Mouse (Mus musculus) heart, embryonic 11.5 days (tissue): ENCODE data around the gene Zfr2. TPM values are rescaled to one million over a fixed set of nuclear protein-coding genes. Genes with fewer than 3 reads are reported as not detected.

Source experiments
- ATAC-seq: fragments of 200-750 bp; cut with Nextera tagmentation; replicated peaks from 2 replicates; pipeline ENCODE4 v1.8.0; 2017; ENCODE audit warnings: moderate library complexity; ENCODE audit not compliant: insufficient number of reproducible peaks, low FRiP score, low TSS enrichment
- H3K27ac ChIP-seq: fragments of 300-500 bp; sonication (generic); 2 replicates; pipeline ENCODE4 v1.5.1; 2014; ENCODE audit warnings: mild to moderate bottlenecking, low read depth, low read length
- H3K27me3 ChIP-seq: fragments of 300-500 bp; sonication (generic); 2 replicates; pipeline ENCODE4 v1.6.1; 2014; ENCODE audit warnings: mild to moderate bottlenecking, low read length, mixed read lengths; ENCODE audit not compliant: control insufficient read depth, insufficient read depth
- H3K36me3 ChIP-seq: fragments of 300-500 bp; sonication (generic); 2 replicates; pipeline ENCODE4 v1.6.1; 2014; ENCODE audit warnings: mild to moderate bottlenecking, low read length, moderate library complexity, mixed read lengths; ENCODE audit not compliant: control insufficient read depth, insufficient read depth
- H3K4me1 ChIP-seq: fragments of 300-500 bp; sonication (generic); 2 replicates; pipeline ENCODE4 v1.6.1; 2014; ENCODE audit warnings: low read length; ENCODE audit not compliant: control insufficient read depth, insufficient read depth
- H3K4me2 ChIP-seq: fragments of 300-500 bp; sonication (generic); 2 replicates; pipeline ENCODE4 v1.6.1; 2014; ENCODE audit warnings: mild to moderate bottlenecking, moderate library complexity
- H3K4me3 ChIP-seq: fragments of 300-500 bp; sonication (generic); 2 replicates; pipeline ENCODE4 v1.5.1; 2014; ENCODE audit warnings: low read depth, low read length
- H3K9ac ChIP-seq: fragments of 300-500 bp; sonication (generic); 2 replicates; pipeline ENCODE4 v1.6.1; 2014; ENCODE audit warnings: mild to moderate bottlenecking, low read depth, low read length, moderate library complexity
- H3K9me3 ChIP-seq: fragments of 300-500 bp; sonication (generic); replicated peaks from 2 replicates; pipeline ENCODE4 v1.6.1; 2016; ENCODE audit warnings: low read length; ENCODE audit not compliant: control insufficient read depth
- WGBS: fragments of 180-500 bp; shearing (Covaris S2); extraction: QIAGEN DNeasy Blood & Tissue Kit; methylation state at CpG from one replicate; pipeline ENCODE4 v1.1.7; 2014; ENCODE audit not compliant: insufficient replicate concordance; 5-methylcytosine and 5-hydroxymethylcytosine counted together
- polyA plus RNA-seq: library from polyadenylated mRNA; unstranded; fragments of >200 nt; fragmentation: Nextera tagmentation; extraction: Ambion mirVana; gene quantifications from 2 replicates; pipeline ENCODE4 v1.2.1, GENCODE M21; 2014

Zfr2 gene
- polyA plus RNA-seq, 1 experiment from 2014 or later: 2.3 TPM

DNA sequence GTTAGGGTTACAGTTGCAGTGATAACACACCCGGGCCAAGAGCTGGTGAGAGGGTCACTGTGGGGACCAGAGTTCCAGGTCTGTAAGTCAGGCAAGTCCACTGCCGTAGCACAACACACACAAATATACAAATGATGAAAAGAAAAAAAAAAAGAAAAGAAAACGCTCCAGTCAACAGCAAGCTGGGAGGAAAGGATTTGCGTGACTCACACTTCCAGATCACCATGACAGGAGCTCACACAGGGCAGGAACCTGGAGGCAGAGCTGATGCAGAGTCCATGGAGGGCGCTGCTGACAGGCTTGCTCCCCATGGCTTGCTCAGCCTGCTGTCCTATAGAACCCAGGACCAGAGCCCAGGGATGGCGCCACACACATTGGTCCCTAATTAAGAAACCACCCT is 1.3 kb downstream of the Zfr2 start:
- Histone ChIP-seq H3K4me1 (peaks cover 13% of the 10 kb centered on the region; the same call in 1 of the 2 replicates), H3K27ac (no peak overlapping the region), H3K9ac (no peak overlapping the region), H3K9me3 (no peaks in the 10 kb centered on the region), H3K36me3 (no peaks in the 10 kb centered on the region), H3K4me3 (no peak overlapping the region), H3K27me3 (peaks cover 41% of the 10 kb centered on the region), H3K4me2 (no peak overlapping the region)
- 64% methylated on average over 6 of the region's 6 CpGs for WGBS
- ATAC-seq: no peak

GRCm38 (mm10) chr10:81236471-81237268 is 3.7 kb downstream of the Zfr2 start:
- H3K4me1 ChIP-seq: peaks cover 8% of the 10 kb centered on the region
- H3K4me2 ChIP-seq: no peak overlapping the region
- no peak for ATAC-seq
- H3K4me3 ChIP-seq: no peak overlapping the region
- no peak overlapping the region for H3K27ac ChIP-seq
- no peaks in the 10 kb centered on the region for H3K36me3 ChIP-seq
- H3K9ac ChIP-seq: no peak overlapping the region
- H3K27me3 ChIP-seq: peaks cover 40% of the 10 kb centered on the region
- 79% methylated on average over 12 of the region's 12 CpGs for WGBS
- H3K9me3 ChIP-seq: no peaks in the 10 kb centered on the region

GRCm38 (mm10) chr10:81238618-81239017 is 5.7 kb downstream of the Zfr2 start:
- Histone ChIP-seq H3K4me3 (no peak overlapping the region), H3K4me1 (peaks cover 5% of the 10 kb centered on the region), H3K27ac (no peak overlapping the region), H3K9ac (no peak overlapping the region), H3K9me3 (no peaks in the 10 kb centered on the region), H3K4me2 (no peak overlapping the region), H3K36me3 (no peaks in the 10 kb centered on the region), H3K27me3 (peaks cover 55% of the 10 kb centered on the region)
- 68% methylated on average over 2 of the region's 2 CpGs for WGBS
- ATAC-seq: no peak

DNA sequence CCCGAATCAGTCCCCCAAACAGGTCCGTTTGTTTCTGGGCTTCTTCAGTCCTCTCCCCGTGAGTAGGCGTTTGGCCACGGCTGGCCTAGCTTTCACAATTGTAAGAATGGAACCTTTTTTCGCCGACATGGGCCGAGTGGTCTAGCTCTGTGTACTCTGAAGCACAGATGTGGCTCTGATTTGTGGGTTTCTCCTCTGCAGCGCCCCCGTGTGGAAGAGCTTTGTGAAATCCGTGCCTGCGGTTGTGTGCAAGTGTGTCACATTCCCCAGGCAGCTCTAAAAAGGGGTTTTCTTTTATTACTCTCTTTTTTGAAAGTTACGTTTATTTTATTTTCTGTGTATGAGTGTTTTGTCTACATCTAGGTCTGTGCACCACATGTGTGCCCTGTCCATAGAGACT is 7.9 kb downstream of the Zfr2 start:
- Histone ChIP-seq H3K9ac (no peak overlapping the region), H3K4me1 (peaks cover 5% of the 10 kb centered on the region), H3K9me3 (no peaks in the 10 kb centered on the region), H3K4me2 (no peak overlapping the region), H3K27ac (no peak overlapping the region), H3K36me3 (no peaks in the 10 kb centered on the region), H3K27me3 (peaks cover 57% of the 10 kb centered on the region), H3K4me3 (no peak overlapping the region)
- WGBS: 25% methylated on average over 13 of the region's 13 CpGs
- ATAC-seq: no peak

GRCm38 (mm10) chr10:81242021-81242420 is 9.1 kb downstream of the Zfr2 start:
- H3K4me3 ChIP-seq: no peak overlapping the region
- no peak for ATAC-seq
- H3K9me3 ChIP-seq: no peaks in the 10 kb centered on the region
- H3K9ac ChIP-seq: no peak overlapping the region
- peaks cover 5% of the 10 kb centered on the region for H3K4me1 ChIP-seq
- 82% methylated on average over 16 of the region's 16 CpGs for WGBS
- peaks cover 53% of the 10 kb centered on the region for H3K27me3 ChIP-seq
- H3K4me2 ChIP-seq: no peak overlapping the region
- H3K27ac ChIP-seq: no peak overlapping the region
- no peaks in the 10 kb centered on the region for H3K36me3 ChIP-seq

- Histone ChIP-seq H3K9me3 (no peaks in the 10 kb centered on the region), H3K27ac (no peak overlapping the region), H3K9ac (no peak overlapping the region), H3K27me3 (peaks cover 42% of the 10 kb centered on the region), H3K36me3 (no peaks in the 10 kb centered on the region), H3K4me1 (peaks cover 5% of the 10 kb centered on the region), H3K4me2 (no peak overlapping the region), H3K4me3 (no peak overlapping the region)
- WGBS: 64% methylated on average over 4 of the region's 4 CpGs
- no peak for ATAC-seq
Measured at GRCm38 (mm10) chr10:81244146-81244545, 11.2 kb downstream of the Zfr2 start.

- 15% methylated on average over 17 of the region's 17 CpGs for WGBS
- H3K4me2 ChIP-seq: no peak overlapping the region
- H3K4me3 ChIP-seq: no peak overlapping the region
- H3K4me1 ChIP-seq: peaks cover 5% of the 10 kb centered on the region
- no peak overlapping the region for H3K9ac ChIP-seq
- peaks cover 37% of the 10 kb centered on the region for H3K27me3 ChIP-seq
- no peak for ATAC-seq
- no peaks in the 10 kb centered on the region for H3K36me3 ChIP-seq
- no peaks in the 10 kb centered on the region for H3K9me3 ChIP-seq
- H3K27ac ChIP-seq: no peak overlapping the region
Measured at GRCm38 (mm10) chr10:81244595-81244994, 11.6 kb downstream of the Zfr2 start.

- Histone ChIP-seq H3K4me2 (no peak overlapping the region), H3K9ac (no peak overlapping the region), H3K27ac (no peak overlapping the region), H3K4me3 (no peak overlapping the region), H3K27me3 (peaks cover 32% of the 10 kb centered on the region), H3K36me3 (no peaks in the 10 kb centered on the region), H3K9me3 (no peaks in the 10 kb centered on the region), H3K4me1 (peaks cover under 1% of the 10 kb centered on the region)
- ATAC-seq: no peak
- WGBS: 86% methylated on average over 6 of the region's 6 CpGs
Measured at GRCm38 (mm10) chr10:81245166-81245565, 12.2 kb downstream of the Zfr2 start.

- no peak overlapping the region for H3K9ac ChIP-seq
- WGBS: 88% methylated on average over 2 of the region's 2 CpGs
- H3K27me3 ChIP-seq: peaks cover 31% of the 10 kb centered on the region
Measured at GRCm38 (mm10) chr10:81247804-81248203, 14.8 kb downstream of the Zfr2 start.

More at GRCm38 (mm10) chr10:81247804-81248203, 14.8 kb downstream of the Zfr2 start:
- ATAC-seq: no peak
- Histone ChIP-seq H3K4me3 (no peak overlapping the region), H3K4me2 (no peak overlapping the region), H3K4me1 (no peaks in the 10 kb centered on the region), H3K36me3 (no peaks in the 10 kb centered on the region), H3K9me3 (no peaks in the 10 kb centered on the region), H3K27ac (no peak overlapping the region)
